Mouse (Mus musculus): Measurements from ENCODE around the gene Slc25a5.

DNA sequence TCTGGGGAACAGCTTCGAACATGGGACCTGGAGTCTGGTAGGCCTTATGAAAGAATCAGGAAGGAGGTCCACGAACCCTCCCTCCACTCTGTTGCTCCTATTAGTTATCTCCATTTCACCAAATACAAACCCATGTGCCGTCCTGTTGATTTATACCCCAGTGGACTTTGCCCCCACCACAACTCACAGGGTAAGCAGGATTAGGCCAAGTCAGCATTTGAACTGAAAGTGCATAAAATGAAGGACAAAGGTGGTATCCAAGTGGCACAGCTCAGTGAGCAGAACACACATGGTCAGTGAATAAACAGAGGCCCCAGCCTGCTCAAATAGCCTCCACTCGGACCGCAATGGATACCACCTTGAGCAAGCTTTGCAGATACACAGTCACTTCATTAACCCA, 33.2 kb upstream of the Slc25a5 start:
- TF ChIP-seq POLR2A (IDR thresholded peaks at IDR 0.05; ENCODE audit: borderline replicate concordance, insufficient read depth, low read length) (no peak), CTCF (IDR thresholded peaks at IDR 0.05; ENCODE audit: borderline replicate concordance, insufficient read depth, low read depth, low read length) (no peak)

Data from cerebellum, adult 2 months (tissue).